Mouse (Mus musculus) liver, embryonic 14.5 days (tissue): ENCODE measurements around the gene Rpgrip1l. TPM values are rescaled to one million over a fixed set of nuclear protein-coding genes. Genes with fewer than 3 reads are reported as not detected.

Experiments used
- ATAC-seq: fragments of 200-750 bp; cut with Nextera tagmentation; 2 replicates; pipeline ENCODE4 v1.8.0; 2017; ENCODE audit warnings: moderate number of reproducible peaks, mild to moderate bottlenecking, moderate library complexity; ENCODE audit not compliant: insufficient read depth
- DNase-seq, 3 experiments: peaks; one replicate each; pipeline ENCODE4 v3.0.0-alpha.2; 2012 to 2013; ENCODE audit warnings: low read depth in 3 of 3, low spot score in 3 of 3
- H3K27ac ChIP-seq: fragments of 300-500 bp; sonication (generic); 2 replicates; pipeline ENCODE4 v1.5.1; 2014; ENCODE audit warnings: moderate library complexity, mild to moderate bottlenecking, control low read depth, inconsistent platforms
- H3K27me3 ChIP-seq: fragments of 300-500 bp; sonication (generic); 2 replicates; pipeline ENCODE4 v1.6.1; 2014; ENCODE audit warnings: mild to moderate bottlenecking, low read length, moderate library complexity; ENCODE audit not compliant: control insufficient read depth, insufficient read depth
- H3K36me3 ChIP-seq: fragments of 300-500 bp; sonication (generic); replicated peaks from 2 replicates; pipeline ENCODE4 v1.6.1; 2014; ENCODE audit warnings: low read depth; ENCODE audit not compliant: control insufficient read depth, insufficient read depth
- H3K4me1 ChIP-seq, 2 experiments: fragments of 200-500 bp in 1 of 2; fragments of 300-500 bp in 1 of 2; sonication (generic) in 1 of 2; replicated peaks; 2 replicates each; pipeline ENCODE4 v1.6.1; 2012 to 2014; ENCODE audit warnings: antibody characterized with exemption in 1 of 2, inconsistent platforms in 1 of 2, low read length in 1 of 2; ENCODE audit not compliant: control insufficient read depth in 2 of 2, insufficient read depth in 2 of 2
- H3K4me2 ChIP-seq: fragments of 300-500 bp; sonication (generic); 2 replicates; pipeline ENCODE4 v1.6.1; 2014; ENCODE audit warnings: low read depth, mild to moderate bottlenecking, control low read depth, moderate library complexity
- H3K4me3 ChIP-seq, 2 experiments: fragments of 200-500 bp in 1 of 2; fragments of 300-500 bp in 1 of 2; sonication (generic) in 1 of 2; 2 replicates each; pipeline ENCODE4 v1.5.1; 2012 to 2014; ENCODE audit warnings: low read depth in 2 of 2, low read length in 2 of 2, mild to moderate bottlenecking in 2 of 2, control low read depth in 1 of 2, inconsistent platforms in 1 of 2, moderate library complexity in 1 of 2; ENCODE audit not compliant: insufficient read depth in 1 of 2
- H3K9ac ChIP-seq: fragments of 300-500 bp; sonication (generic); replicated peaks from 2 replicates; pipeline ENCODE4 v1.6.1; 2014; ENCODE audit warnings: mild to moderate bottlenecking, control low read depth, moderate library complexity
- H3K9me3 ChIP-seq: fragments of 300-500 bp; sonication (generic); 2 replicates; pipeline ENCODE4 v1.6.1; 2016; ENCODE audit warnings: low read length, mixed read lengths; ENCODE audit not compliant: control insufficient read depth
- CTCF ChIP-seq: IDR thresholded peaks from 2 replicates; pipeline ENCODE4 v1.5.1; 2016; ENCODE audit warnings: antibody characterized with exemption, low read depth, control low read depth
- EP300 ChIP-seq: IDR thresholded peaks from 2 replicates; pipeline ENCODE4 v1.6.1; 2016; ENCODE audit warnings: antibody characterized with exemption, low read depth
- WGBS: fragments of 180-500 bp; shearing (Covaris S2); extraction: QIAGEN DNeasy Blood & Tissue Kit; methylation state at CpG from one replicate; pipeline ENCODE4 v1.1.7; 2014; ENCODE audit not compliant: insufficient replicate concordance; 5-methylcytosine and 5-hydroxymethylcytosine counted together
- polyA plus RNA-seq, 2 experiments: library from polyadenylated mRNA; depleted of rRNA in 1 of 2; stranded (reverse) in 1 of 2; unstranded in 1 of 2; fragments of >200 nt; fragmentation: Nextera tagmentation in 1 of 2; extraction: Ambion mirVana in 1 of 2; gene quantifications; 2 replicates each; pipeline versions ENCODE4 v1.2.1 to v1.2.3; 2012 to 2014

Rpgrip1l gene
- polyA plus RNA-seq, 2 experiments = 1.1 to 3.3 TPM

GRCm38 (mm10) chr8:91357493-91358014 lies 44.5 kb upstream of the Rpgrip1l start:
- ATAC-seq = no peak
- no peak overlapping the region for H3K4me3 ChIP-seq
- H3K4me1 ChIP-seq = peaks cover under 1 to 15% of the 10 kb centered on the region in 2 experiments
- TF ChIP-seq EP300 = no peak
- no peak for TF ChIP-seq CTCF
- DNase-seq = no peak
- H3K9me3 ChIP-seq = no peaks in the 10 kb centered on the region
- no peak overlapping the region for H3K4me2 ChIP-seq
- no peaks in the 10 kb centered on the region for H3K36me3 ChIP-seq
- no peak overlapping the region for H3K9ac ChIP-seq
- H3K27ac ChIP-seq = no peak overlapping the region
- WGBS = 59% methylated on average over 4 of the region's 4 CpGs
- H3K27me3 ChIP-seq = no peaks in the 10 kb centered on the region

GRCm38 (mm10) chr8:91355956-91356699 lies 43.1 kb upstream of the Rpgrip1l start:
- no peak for ATAC-seq
- no peak overlapping the region for H3K4me2 ChIP-seq
- H3K4me3 ChIP-seq = no peak overlapping the region
- no peak for DNase-seq
- no peaks in the 10 kb centered on the region for H3K36me3 ChIP-seq
- no peaks in the 10 kb centered on the region for H3K9me3 ChIP-seq
- H3K27ac ChIP-seq = no peak overlapping the region
- H3K27me3 ChIP-seq = no peaks in the 10 kb centered on the region
- H3K4me1 ChIP-seq = peaks cover 4 to 19% of the 10 kb centered on the region in 2 experiments
- WGBS = 82% methylated on average over 11 of the region's 11 CpGs
- no peak for TF ChIP-seq CTCF
- TF ChIP-seq EP300 = no peak
- no peak overlapping the region for H3K9ac ChIP-seq

GRCm38 (mm10) chr8:91355301-91355905 lies 42.3 kb upstream of the Rpgrip1l start:
- Histone ChIP-seq H3K9ac (no peak overlapping the region), H3K27ac (no peak overlapping the region), H3K36me3 (no peaks in the 10 kb centered on the region), H3K4me1 (peaks cover 4 to 22% of the 10 kb centered on the region in 2 experiments), H3K9me3 (no peaks in the 10 kb centered on the region), H3K4me2 (no peak overlapping the region), H3K27me3 (no peaks in the 10 kb centered on the region), H3K4me3 (no peak overlapping the region)
- TF ChIP-seq CTCF (no peak), EP300 (no peak)
- ATAC-seq (no peak), DNase-seq (no peak)
- 57% methylated on average over 10 of the region's 10 CpGs for WGBS

GRCm38 (mm10) chr8:91353907-91354306 lies 40.8 kb upstream of the Rpgrip1l start:
- Histone ChIP-seq H3K4me3 (no peak overlapping the region), H3K9me3 (no peaks in the 10 kb centered on the region), H3K36me3 (no peaks in the 10 kb centered on the region), H3K27me3 (no peaks in the 10 kb centered on the region), H3K27ac (no peak overlapping the region), H3K4me1 (peaks cover 4 to 26% of the 10 kb centered on the region in 2 experiments), H3K9ac (no peak overlapping the region), H3K4me2 (no peak overlapping the region)
- 78% methylated on average over 4 of the region's 4 CpGs for WGBS
- peak; percentile 33; the same call in 1 of the 2 replicates for TF ChIP-seq CTCF
- TF ChIP-seq EP300 = no peak
- ATAC-seq (no peak), DNase-seq (no peak)

- no peak for TF ChIP-seq CTCF
- no peak for TF ChIP-seq EP300
- ATAC-seq (peak; percentile 76), DNase-seq (peak in 1 of 3 experiments; percentile 23)
- WGBS = 65% methylated on average over 5 of the region's 5 CpGs
- Histone ChIP-seq H3K4me3 (no peak overlapping the region), H3K9ac (no peak overlapping the region), H3K27ac (no peak overlapping the region), H3K4me1 (peaks cover 4 to 19% of the 10 kb centered on the region in 2 experiments), H3K27me3 (no peaks in the 10 kb centered on the region), H3K36me3 (no peaks in the 10 kb centered on the region), H3K4me2 (no peak overlapping the region), H3K9me3 (no peaks in the 10 kb centered on the region)
Observed at GRCm38 (mm10) chr8:91353062-91353461, 40.0 kb upstream of the Rpgrip1l start.
